Mouse (Mus musculus) myocyte (in vitro differentiated cells): Measurements from ENCODE around the gene Tpsg1.

Experiments
- CEBPB ChIP-seq: IDR thresholded peaks from 2 replicates; pipeline ENCODE4 v1.6.1; 2011; ENCODE audit warnings: mild to moderate bottlenecking, moderate library complexity; ENCODE audit not compliant: poor library complexity, insufficient read depth, severe bottlenecking
- MAX ChIP-seq: IDR thresholded peaks from one replicate; pipeline ENCODE4 v1.6.1; 2011; ENCODE audit warnings: low read depth, mild to moderate bottlenecking, control low read depth
- MYOD1 ChIP-seq, 3 experiments: IDR thresholded peaks; one replicate each; pipeline ENCODE4 v1.6.1; 2011; ENCODE audit warnings: control low read depth in 2 of 3, low read depth in 2 of 3, mild to moderate bottlenecking in 2 of 3, moderate library complexity in 1 of 3; ENCODE audit not compliant: insufficient read length in 2 of 3, control insufficient read depth in 1 of 3
- POLR2A ChIP-seq: IDR thresholded peaks from one replicate; pipeline ENCODE4 v1.6.1; 2011; ENCODE audit warnings: low read depth, mild to moderate bottlenecking, control low read depth, moderate library complexity; ENCODE audit not compliant: insufficient read length
- POLR2AphosphoS2 ChIP-seq: IDR thresholded peaks from one replicate; pipeline ENCODE4 v1.6.1; 2011; ENCODE audit warnings: low read depth, control low read depth; ENCODE audit not compliant: insufficient read length
- REST ChIP-seq: IDR thresholded peaks from one replicate; pipeline ENCODE4 v1.6.1; 2011; ENCODE audit warnings: mild to moderate bottlenecking, control low read depth, moderate library complexity; ENCODE audit not compliant: insufficient read depth, insufficient read length
- SRF ChIP-seq: IDR thresholded peaks from one replicate; pipeline ENCODE4 v1.6.1; 2011; ENCODE audit warnings: low read depth; ENCODE audit not compliant: control insufficient read depth, insufficient read length
- TCF12 ChIP-seq: IDR thresholded peaks from one replicate; pipeline ENCODE4 v1.6.1; 2011; ENCODE audit warnings: mild to moderate bottlenecking, control low read depth; ENCODE audit not compliant: poor library complexity, insufficient read depth, severe bottlenecking
- USF1 ChIP-seq: IDR thresholded peaks from one replicate; pipeline ENCODE4 v1.6.1; 2011; ENCODE audit warnings: low read depth, mild to moderate bottlenecking, control low read depth, moderate library complexity

GRCm38 (mm10) chr17:25394526-25394925 is 25.5 kb downstream of the Tpsg1 start:
- TF ChIP-seq REST (no peak), POLR2A (no peak), CEBPB (no peak), MAX (no peak), SRF (no peak), POLR2AphosphoS2 (no peak), MYOD1 (IDR thresholded peaks at IDR 0.05; ENCODE audit: control insufficient read depth in 1 of 3, insufficient read length in 2 of 3, low read depth in 2 of 3) (no peak), USF1 (no peak), TCF12 (no peak)
